Mouse (Mus musculus) embryonic fibroblast, embryonic 13.5 days (primary cell): ENCODE measurements around the gene Zar1l.

Experiments used
- CTCF ChIP-seq: IDR thresholded peaks from 2 replicates; pipeline ENCODE4 v1.5.1; 2011; ENCODE audit warnings: mild to moderate bottlenecking, control low read depth, low read length, moderate library complexity, borderline replicate concordance; ENCODE audit not compliant: insufficient read depth
- POLR2A ChIP-seq: IDR thresholded peaks from 2 replicates; pipeline ENCODE4 v1.6.1; 2011; ENCODE audit warnings: low read depth, mild to moderate bottlenecking, control low read depth, low read length, moderate library complexity

GRCm38 (mm10) chr5:150457904-150458739 lies 59.8 kb downstream of the Zar1l start:
- no peak for TF ChIP-seq CTCF
- no peak for TF ChIP-seq POLR2A
